Mouse (Mus musculus) intestine, embryonic 14.5 days (tissue): ENCODE measurements around the gene Zcchc14. TPM values are rescaled to one million over a fixed set of nuclear protein-coding genes. Genes with fewer than 3 reads are reported as not detected.
"Not testable (repeated sequence)": the region's sequence is repeated elsewhere in the genome, so short reads cannot be mapped to it uniquely, and the experiment has no call there.

Experiments used
- ATAC-seq: fragments of 200-750 bp; cut with Nextera tagmentation; replicated peaks from 2 replicates; pipeline ENCODE4 v1.8.0; 2017; ENCODE audit warnings: low read depth, moderate number of reproducible peaks, moderate TSS enrichment, moderate library complexity; ENCODE audit not compliant: low FRiP score, low TSS enrichment
- DNase-seq: peaks from one replicate; pipeline ENCODE4 v3.0.0-alpha.2; 2018; ENCODE audit warnings: low spot score
- H3K27ac ChIP-seq: fragments of 300-500 bp; sonication (generic); 2 replicates; pipeline ENCODE4 v1.5.1; 2014; ENCODE audit warnings: low read depth, mild to moderate bottlenecking, control low read depth
- H3K27me3 ChIP-seq: fragments of 300-500 bp; sonication (generic); replicated peaks from 2 replicates; pipeline ENCODE4 v1.6.1; 2014; ENCODE audit warnings: low read length, control low read depth; ENCODE audit not compliant: control insufficient read depth, insufficient read depth
- H3K36me3 ChIP-seq: fragments of 300-500 bp; sonication (generic); 2 replicates; pipeline ENCODE4 v1.6.1; 2014; ENCODE audit warnings: low read length, control low read depth; ENCODE audit not compliant: control insufficient read depth, insufficient read depth
- H3K4me1 ChIP-seq: fragments of 300-500 bp; sonication (generic); replicated peaks from 2 replicates; pipeline ENCODE4 v1.6.1; 2014; ENCODE audit warnings: low read length, control low read depth, mixed read lengths; ENCODE audit not compliant: control insufficient read depth, insufficient read depth
- H3K4me2 ChIP-seq: fragments of 300-500 bp; sonication (generic); 2 replicates; pipeline ENCODE4 v1.6.1; 2014; ENCODE audit warnings: low read length
- H3K4me3 ChIP-seq: fragments of 300-500 bp; sonication (generic); 2 replicates; pipeline ENCODE4 v1.5.1; 2014; ENCODE audit warnings: low read depth, low read length, control low read depth, mixed read lengths
- H3K9ac ChIP-seq: fragments of 300-500 bp; sonication (generic); 2 replicates; pipeline ENCODE4 v1.6.1; 2014; ENCODE audit warnings: mild to moderate bottlenecking, low read length
- H3K9me3 ChIP-seq: fragments of 300-500 bp; sonication (generic); 2 replicates; pipeline ENCODE4 v1.6.1; 2016; ENCODE audit warnings: low read length, control low read depth; ENCODE audit not compliant: control insufficient read depth
- WGBS: fragments of 180-500 bp; shearing (Covaris S2); extraction: QIAGEN DNeasy Blood & Tissue Kit; methylation state at CpG from one replicate; pipeline ENCODE4 v1.1.7; 2014; 5-methylcytosine and 5-hydroxymethylcytosine counted together
- polyA plus RNA-seq: library from polyadenylated mRNA; unstranded; fragments of >200 nt; fragmentation: Nextera tagmentation; extraction: Ambion mirVana; gene quantifications from 2 replicates; pipeline ENCODE4 v1.2.1, GENCODE M21; 2014

Gene Zcchc14
- polyA plus RNA-seq, 1 experiment from 2014 or later, result 21.9 TPM

DNA sequence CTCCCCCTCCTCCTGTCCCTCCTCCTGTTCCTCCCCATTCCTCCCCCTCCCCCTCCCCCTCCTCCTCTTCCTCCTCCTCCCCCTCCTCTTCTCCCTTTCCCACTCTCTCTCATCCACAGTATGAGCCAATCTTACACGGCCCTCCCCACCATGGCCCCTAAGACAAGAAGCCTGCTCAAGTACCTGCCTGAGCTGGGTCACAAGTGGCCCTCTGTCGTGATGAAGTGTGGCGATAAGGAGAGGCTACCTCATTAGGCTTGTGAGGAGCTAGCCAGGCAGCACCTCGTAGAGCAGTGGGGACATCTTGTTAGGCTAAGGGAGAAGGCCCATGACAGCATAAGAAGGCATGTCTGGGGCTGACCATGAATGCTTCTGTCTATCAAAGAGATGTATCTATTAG is 20.5 kb upstream of the Zcchc14 start:
- Histone ChIP-seq H3K27ac (no peak overlapping the region), H3K9ac (no peak overlapping the region), H3K36me3 (no peaks in the 10 kb centered on the region), H3K4me2 (no peak overlapping the region), H3K9me3 (no peaks in the 10 kb centered on the region), H3K27me3 (no peaks in the 10 kb centered on the region), H3K4me3 (no peak overlapping the region), H3K4me1 (peaks cover 11% of the 10 kb centered on the region; the same call in 1 of the 2 replicates)
- no peak for DNase-seq
- 63% methylated on average over 4 of the region's 4 CpGs for WGBS
- no peak for ATAC-seq

DNA sequence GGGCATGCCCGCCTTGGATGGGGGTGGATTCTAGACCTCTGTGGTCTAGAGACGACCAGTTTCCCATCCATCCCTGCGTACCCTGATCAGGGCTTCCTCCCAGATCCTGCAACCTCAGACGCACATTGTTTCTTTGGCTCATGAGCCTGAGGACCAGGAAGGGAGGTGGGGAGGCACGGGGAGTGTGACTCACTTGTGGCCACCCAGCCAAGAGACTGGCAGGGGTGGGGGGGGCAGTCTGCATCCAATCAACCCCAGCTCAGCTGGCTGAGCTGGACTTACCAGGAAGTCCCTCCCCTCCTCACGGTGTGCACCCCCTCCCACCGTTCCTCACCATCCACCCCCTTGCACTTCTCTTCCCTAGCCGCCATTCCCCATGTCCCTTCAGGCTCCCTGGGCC is 16.5 kb upstream of the Zcchc14 start:
- no peak for DNase-seq
- no peak for ATAC-seq
- Histone ChIP-seq H3K27me3 (no peaks in the 10 kb centered on the region), H3K4me2 (no peak overlapping the region), H3K9ac (no peak overlapping the region), H3K36me3 (no peaks in the 10 kb centered on the region), H3K4me1 (peaks cover 30% of the 10 kb centered on the region), H3K9me3 (no peaks in the 10 kb centered on the region), H3K27ac (no peak overlapping the region), H3K4me3 (no peak overlapping the region)
- 24% methylated on average over 8 of the region's 8 CpGs for WGBS

DNA sequence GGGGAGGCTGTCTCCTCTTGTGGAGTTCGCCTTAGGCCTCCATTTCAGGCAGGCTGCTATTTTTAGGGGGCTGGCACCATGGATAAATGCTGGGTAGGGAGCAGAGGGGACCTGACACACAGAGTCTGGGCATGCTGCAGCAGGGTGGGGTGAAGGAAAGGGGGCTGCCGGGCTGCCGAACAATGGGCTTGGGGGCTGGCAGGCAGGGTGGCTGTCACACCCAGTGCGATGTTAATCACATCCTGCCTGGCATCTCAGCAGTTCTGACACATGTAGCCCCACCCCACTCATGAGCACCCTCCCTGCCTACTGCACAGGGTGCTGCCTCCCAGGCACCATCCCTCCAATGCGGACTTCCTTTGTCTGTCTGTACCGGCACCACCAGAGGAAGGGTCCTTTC is 15.9 kb upstream of the Zcchc14 start:
- DNase-seq (no peak), ATAC-seq (no peak)
- peak overlapping the region; percentile 51 for H3K27ac ChIP-seq
- no peak overlapping the region for H3K4me3 ChIP-seq
- 32% methylated on average over 6 of the region's 6 CpGs for WGBS
- no peak overlapping the region for H3K9ac ChIP-seq
- H3K36me3 ChIP-seq, result no peaks in the 10 kb centered on the region
- no peaks in the 10 kb centered on the region for H3K27me3 ChIP-seq
- peaks cover 31% of the 10 kb centered on the region for H3K4me1 ChIP-seq
- H3K4me2 ChIP-seq, result no peak overlapping the region
- H3K9me3 ChIP-seq, result no peaks in the 10 kb centered on the region

DNA sequence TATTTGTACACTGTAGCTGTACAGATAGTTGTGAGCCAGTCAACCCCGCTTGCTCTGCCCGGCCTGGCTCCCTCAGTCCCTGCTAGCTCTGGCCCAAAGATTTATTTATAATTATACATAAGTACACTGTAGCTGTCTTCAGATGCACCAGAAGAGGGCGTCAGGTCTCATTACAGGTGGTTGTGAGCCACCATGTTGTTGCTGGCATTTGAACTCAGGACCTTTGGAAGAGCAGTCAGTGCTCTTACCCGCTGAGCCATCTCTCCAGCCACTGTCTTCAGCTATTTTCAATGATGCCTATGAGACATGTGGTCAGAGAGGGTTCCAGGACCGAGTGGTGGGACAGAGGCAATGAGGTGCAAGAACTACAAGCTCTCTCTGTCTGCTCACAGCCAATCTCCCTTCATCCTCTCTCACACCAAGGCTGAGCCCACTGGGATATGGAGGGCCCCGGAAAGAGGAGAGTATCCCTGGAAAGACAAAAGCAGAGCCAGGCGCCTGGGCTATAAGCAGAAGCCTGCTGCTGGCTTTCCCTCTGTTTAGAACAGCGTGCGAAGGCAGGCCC is 15.3 kb upstream of the Zcchc14 start:
- Histone ChIP-seq H3K4me1 (peaks cover 31% of the 10 kb centered on the region), H3K27ac (peak overlapping the region; percentile 51)
- not testable (repeated sequence) for H3K4me3 ChIP-seq, H3K4me2 ChIP-seq, DNase-seq, H3K9me3 ChIP-seq, H3K9ac ChIP-seq, H3K36me3 ChIP-seq, H3K27me3 ChIP-seq, ATAC-seq
- 68% methylated on average over 9 of the region's 9 CpGs for WGBS

DNA sequence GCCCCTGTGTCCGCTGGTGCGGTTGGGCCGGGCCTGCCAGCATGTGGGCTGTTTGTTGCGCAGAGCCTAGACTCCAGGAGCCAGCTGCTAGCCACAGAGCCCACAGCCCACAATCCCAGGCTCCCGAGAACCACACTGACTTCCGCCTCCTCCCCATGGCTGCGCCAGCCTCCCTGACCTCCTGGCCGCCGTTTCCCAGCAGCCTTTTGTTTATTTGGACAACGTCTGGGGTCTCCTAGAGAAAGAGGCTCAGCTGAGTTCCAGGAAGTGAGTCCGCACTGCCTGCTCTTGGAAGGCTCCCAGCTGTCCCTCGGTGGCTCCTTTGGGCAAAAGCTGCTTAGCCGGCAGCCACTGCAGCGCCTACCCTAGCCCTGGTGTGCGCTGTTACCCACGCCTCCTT is 12.6 kb upstream of the Zcchc14 start:
- H3K27me3 ChIP-seq, result no peaks in the 10 kb centered on the region
- DNase-seq (peak; percentile 87), ATAC-seq (peak; percentile 78)
- H3K4me1 ChIP-seq, result peaks cover 31% of the 10 kb centered on the region
- peak overlapping the region; percentile 16; the same call in 1 of the 2 replicates for H3K4me3 ChIP-seq
- no peaks in the 10 kb centered on the region for H3K9me3 ChIP-seq
- peak overlapping the region; percentile 29 for H3K9ac ChIP-seq
- no peaks in the 10 kb centered on the region for H3K36me3 ChIP-seq
- H3K4me2 ChIP-seq, result peak overlapping the region; percentile 46
- H3K27ac ChIP-seq, result peak overlapping the region; percentile 96
- WGBS, result 2% methylated on average over 16 of the region's 16 CpGs

DNA sequence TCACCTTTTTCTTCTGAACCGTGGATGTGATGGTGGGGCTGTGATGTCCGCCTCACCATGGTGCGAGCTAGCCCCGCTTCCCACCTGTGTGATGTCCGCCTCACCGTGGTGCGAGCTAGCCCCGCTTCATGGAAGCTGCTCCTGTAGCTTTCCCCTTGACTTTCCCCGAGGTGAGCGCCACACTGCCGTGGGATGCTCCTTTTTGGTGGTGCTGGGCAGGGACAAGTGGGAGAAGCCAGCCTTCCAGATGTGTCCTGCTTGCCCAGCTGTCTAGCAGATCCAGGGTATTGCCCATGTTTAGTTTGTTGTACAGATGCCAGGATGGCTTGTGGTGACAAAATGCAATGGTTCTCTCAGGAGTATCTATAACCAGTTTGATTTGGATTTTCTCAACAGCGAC is 10.4 kb upstream of the Zcchc14 start:
- Histone ChIP-seq H3K27ac (no peak overlapping the region), H3K9ac (no peak overlapping the region), H3K4me2 (no peak overlapping the region), H3K4me1 (peaks cover 20% of the 10 kb centered on the region), H3K27me3 (no peaks in the 10 kb centered on the region), H3K9me3 (no peaks in the 10 kb centered on the region), H3K4me3 (no peak overlapping the region), H3K36me3 (no peaks in the 10 kb centered on the region)
- ATAC-seq (no peak), DNase-seq (no peak)
- WGBS, result 89% methylated on average over 12 of the region's 12 CpGs

DNA sequence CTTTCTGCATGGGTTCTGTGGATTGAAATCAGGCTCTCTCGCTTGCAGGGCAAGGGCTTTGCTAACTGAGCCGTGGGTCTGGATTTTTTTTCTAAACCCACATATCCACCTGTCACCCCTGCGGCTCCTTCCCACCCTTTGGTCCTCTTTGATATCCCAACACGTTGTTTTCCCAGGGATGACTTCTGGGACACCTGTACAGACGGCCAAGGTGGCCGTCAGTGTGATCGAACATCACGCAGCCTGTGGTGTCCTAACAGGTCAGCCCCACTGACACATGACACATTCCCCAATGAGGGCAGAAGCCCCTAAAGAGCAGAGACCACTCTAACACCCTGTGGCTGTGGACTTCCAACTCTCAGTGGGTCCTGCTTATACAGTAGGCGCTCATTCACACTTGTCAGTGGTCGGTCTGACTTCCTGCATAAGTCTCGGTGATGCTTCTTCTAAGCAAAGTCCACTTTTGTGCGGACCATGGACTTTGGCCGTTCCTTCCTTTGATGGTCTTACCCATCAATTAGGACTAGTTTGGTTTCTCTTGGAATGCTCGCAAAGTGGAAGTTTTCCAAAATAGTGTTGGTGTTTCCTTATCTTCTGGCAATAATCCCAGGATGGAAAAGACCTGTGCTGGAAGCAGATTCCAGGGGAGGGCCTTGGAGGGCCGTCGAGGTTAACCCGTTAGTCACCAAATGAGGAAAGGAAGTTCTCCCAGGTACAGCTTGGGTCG is 9.1 kb upstream of the Zcchc14 start:
- Histone ChIP-seq H3K4me2 (no peak overlapping the region), H3K27me3 (no peaks in the 10 kb centered on the region), H3K9ac (no peak overlapping the region), H3K4me1 (peaks cover 19% of the 10 kb centered on the region), H3K4me3 (no peak overlapping the region), H3K9me3 (no peaks in the 10 kb centered on the region), H3K36me3 (no peaks in the 10 kb centered on the region), H3K27ac (no peak overlapping the region)
- WGBS, result 74% methylated on average over 18 of the region's 18 CpGs
- ATAC-seq (no peak), DNase-seq (no peak)

DNA sequence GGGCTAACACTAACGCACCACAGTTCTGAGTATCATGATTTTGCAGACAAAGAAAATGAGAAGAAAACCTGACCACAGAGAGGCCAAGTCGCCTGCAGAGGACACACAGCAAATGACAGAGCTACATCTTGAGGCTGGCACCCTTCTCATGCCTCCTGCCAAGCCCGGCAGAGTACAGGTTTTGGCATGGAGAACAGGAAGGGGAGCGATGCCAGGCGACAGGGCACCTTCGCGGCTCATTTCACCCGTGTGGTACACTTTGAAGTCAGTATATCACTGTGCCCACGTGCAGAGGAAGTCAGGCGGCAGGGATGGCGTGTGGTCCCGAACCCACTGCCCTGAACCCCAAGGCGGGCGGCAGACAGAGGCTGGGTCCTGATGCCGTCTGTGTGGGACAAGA is 7.9 kb upstream of the Zcchc14 start:
- Histone ChIP-seq H3K36me3 (no peaks in the 10 kb centered on the region), H3K27me3 (no peaks in the 10 kb centered on the region), H3K4me1 (peaks cover 15% of the 10 kb centered on the region), H3K4me3 (no peak overlapping the region), H3K4me2 (no peak overlapping the region), H3K9ac (no peak overlapping the region), H3K9me3 (no peaks in the 10 kb centered on the region), H3K27ac (no peak overlapping the region)
- no peak for ATAC-seq
- DNase-seq, result no peak
- 86% methylated on average over 15 of the region's 15 CpGs for WGBS

DNA sequence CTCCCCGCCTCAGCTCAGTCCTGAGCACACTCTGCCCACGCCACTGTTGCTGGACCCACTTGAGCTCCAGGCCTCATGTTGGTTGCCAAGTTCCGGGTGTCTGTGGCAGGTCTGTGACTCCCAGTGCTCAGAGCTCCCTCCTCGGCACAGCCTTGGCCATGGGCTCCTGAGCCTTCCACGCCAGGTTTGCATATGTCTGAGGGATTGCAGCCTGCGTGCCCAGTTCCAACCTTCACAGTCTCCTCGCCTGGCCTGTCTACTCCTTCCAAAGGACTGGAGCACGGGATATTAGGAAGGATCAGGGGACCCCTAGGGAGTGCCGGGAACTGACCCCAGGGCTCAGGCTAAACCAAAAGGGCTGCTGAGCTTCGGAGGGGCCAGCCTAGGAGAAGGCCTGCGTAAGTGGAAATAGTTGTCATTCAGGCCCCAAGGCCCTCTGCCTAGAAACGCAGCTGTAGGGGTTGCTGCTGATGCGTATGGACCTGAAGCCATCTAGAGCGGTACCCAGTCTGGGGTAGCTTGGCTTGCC is 2.3 kb upstream of the Zcchc14 start:
- no peak for ATAC-seq
- WGBS, result 83% methylated on average over 14 of the region's 14 CpGs
- no peak overlapping the region for H3K27ac ChIP-seq

More for the DNA sequence above, 2.3 kb upstream of the Zcchc14 start:
- H3K27me3 ChIP-seq, result no peaks in the 10 kb centered on the region
- no peak overlapping the region for H3K4me3 ChIP-seq
- no peaks in the 10 kb centered on the region for H3K9me3 ChIP-seq
- peaks cover 21% of the 10 kb centered on the region for H3K4me1 ChIP-seq
- no peak for DNase-seq
- no peak overlapping the region for H3K4me2 ChIP-seq
- no peak overlapping the region for H3K9ac ChIP-seq
- H3K36me3 ChIP-seq, result no peaks in the 10 kb centered on the region; the same call in 1 of the 2 replicates
